Mouse (Mus musculus) adrenal gland, adult 10 weeks (tissue): ENCODE data around the gene Dhx34. TPM values are rescaled to one million over a fixed set of nuclear protein-coding genes. Genes with fewer than 3 reads are reported as not detected.

ENCODE experiments used
- polyA plus RNA-seq: library from polyadenylated mRNA; stranded (reverse); fragments of 350-450 nt; fragmentation: Illumina TruSeq; extraction: RNeasy Lipid Tissue Mini Kit (QIAGEN cat#74804); gene quantifications from one replicate; pipeline ENCODE4 v1.2.3, GENCODE M21; 2014; ENCODE audit warnings: low read depth, low replicate concordance

Gene Dhx34
- 0.12 TPM for polyA plus RNA-seq

GRCm38 (mm10) chr7:16221582-16222272 lies at the start of gene Dhx34:
Dhx34 (minus strand) TSS chr7:16222037.

DNA sequence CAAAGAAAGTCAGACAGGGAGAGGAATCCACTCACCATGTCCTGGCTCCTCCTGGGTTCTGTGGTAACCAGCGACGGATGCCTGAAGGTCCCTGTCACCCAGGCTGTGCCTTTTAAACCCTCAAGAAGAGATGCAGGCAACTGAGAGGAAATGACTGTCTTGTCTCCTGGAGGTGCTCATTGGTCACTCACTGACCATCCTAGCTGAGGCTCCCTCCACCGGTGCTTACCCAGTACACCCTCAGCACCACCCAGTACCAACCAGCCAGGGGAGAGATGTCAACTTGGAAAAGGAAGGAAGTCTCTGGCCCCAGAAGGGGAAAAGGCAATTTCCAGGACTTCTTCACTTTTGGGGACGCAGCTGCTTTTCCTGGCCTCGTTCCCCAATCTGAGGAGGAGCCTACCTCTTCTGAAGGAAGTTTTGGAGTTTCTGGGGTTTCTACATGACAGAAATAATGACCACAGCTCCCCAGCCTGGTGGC lies 37.3 kb upstream of the Dhx34 start, which contains the start of gene C5ar1:
TSS of gene C5ar1 (minus strand) at position 431 of the 481 bp plus-strand sequence.

DNA sequence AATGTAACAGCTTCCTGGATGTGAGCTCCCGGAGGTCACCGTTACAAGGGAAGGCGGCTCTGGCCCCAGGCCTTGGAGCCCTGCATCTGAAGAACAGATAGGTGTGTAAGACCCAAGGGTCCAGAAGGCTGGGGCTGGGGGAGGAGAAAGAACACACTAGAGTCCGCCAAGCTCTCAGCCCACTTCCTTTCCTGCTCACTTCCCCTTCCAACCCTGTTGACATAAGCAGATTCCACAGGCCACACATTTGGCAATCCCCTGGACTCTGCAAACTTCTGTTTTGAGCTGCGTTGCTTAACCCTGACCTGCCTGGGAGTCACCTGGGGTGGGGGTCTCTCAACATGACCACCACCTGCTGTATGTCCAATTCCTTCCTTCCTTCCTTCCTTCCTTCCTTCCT lies 22.2 kb upstream of the Dhx34 start, which contains the start of gene C5ar2:
TSS of gene C5ar2 (minus strand) at position 88 of the 400 bp plus-strand sequence.

GRCm38 (mm10) chr7:16174597-16175541 lies 47.0 kb downstream of the Dhx34 start, which contains the start of gene Meis3:
Meis3 (plus strand) TSS chr7:16175090.

Other genes with a start within 250 kb of the Dhx34 start
- 0.64 TPM for gene Bicra, start 174.1 kb downstream of the Dhx34 start, polyA plus RNA-seq
- gene Zfp541, start 160.2 kb downstream of the Dhx34 start, polyA plus RNA-seq: not detected
- 34.1 TPM for gene Napa, start 123.6 kb downstream of the Dhx34 start, polyA plus RNA-seq
- gene Kptn, start 102.1 kb downstream of the Dhx34 start, polyA plus RNA-seq: 4.7 TPM
- 0.29 TPM for gene Slc8a2, start 92.2 kb downstream of the Dhx34 start, polyA plus RNA-seq
- not detected for gene Meis3, start 46.9 kb downstream of the Dhx34 start, polyA plus RNA-seq
- gene C5ar2, start 22.1 kb upstream of the Dhx34 start, polyA plus RNA-seq: 0.47 TPM
- gene C5ar1, start 37.5 kb upstream of the Dhx34 start, polyA plus RNA-seq: 4.0 TPM
- 2.9 TPM for gene Inafm1, start 51.6 kb upstream of the Dhx34 start, polyA plus RNA-seq
- gene Ccdc9, start 64.8 kb upstream of the Dhx34 start, polyA plus RNA-seq: 12.2 TPM
- gene Bbc3, start 86.4 kb upstream of the Dhx34 start, polyA plus RNA-seq: not detected
- gene Sae1, start 165.8 kb upstream of the Dhx34 start, polyA plus RNA-seq: 67.6 TPM
- 3.6 TPM for gene Zc3h4, start 178.9 kb upstream of the Dhx34 start, polyA plus RNA-seq
- gene Tmem160, start 230.7 kb upstream of the Dhx34 start, polyA plus RNA-seq: not detected